In the genomic region with DNA sequence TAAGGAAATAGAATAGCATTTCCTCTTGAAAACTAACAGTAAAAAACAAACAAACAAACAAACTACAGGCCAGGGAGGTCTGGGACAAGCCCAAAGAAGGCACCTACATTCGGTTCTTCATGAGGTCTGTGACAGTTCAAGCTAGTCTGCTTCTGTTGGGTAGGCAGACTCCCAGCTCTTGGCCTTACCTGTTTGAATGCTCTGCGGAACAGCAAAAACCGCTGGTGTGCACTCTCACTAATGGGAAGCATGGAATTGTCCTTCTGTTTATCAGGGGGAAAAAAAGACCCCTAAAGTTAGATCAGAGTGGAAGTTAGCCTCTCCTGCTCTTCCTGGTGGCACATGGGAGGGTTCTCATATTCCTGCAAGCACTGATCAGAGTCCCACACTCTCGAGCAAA, we compare ENCODE assay signal across 27 mouse cellular contexts. TPM values are rescaled to one million over a fixed set of nuclear protein-coding genes. Genes with fewer than 3 reads are reported as not detected.
DNase-seq lines count a peak whose midpoint lies in the region; ATAC-seq lines count a peak whose summit lies in the region.
"Had no signal": no experiment of that assay in that cellular context is flagged by ENCODE, and none has a peak within 500 bp of the region (broad histone marks: within the 10 kb centered on the region; RNA-seq: fewer than 3 reads in every experiment).

No protein-coding gene starts in this region.

- intact Hi-C loops in heart, postnatal 25 days (cut with DNase I) = no loop called here

- no peak overlapping the region for H3K9ac ChIP-seq in midbrain, embryonic 11.5 days (ENCODE audit: low read length)

- H3K27ac ChIP-seq in midbrain, embryonic 11.5 days (ENCODE audit: low read depth, low read length) = no peak overlapping the region
- H3K27ac ChIP-seq in midbrain, embryonic 10.5 days (replicated peaks) = no peak overlapping the region

- H3K9me3 ChIP-seq in midbrain, embryonic 11.5 days (ENCODE audit: control insufficient read depth, low read length) = no peaks in the 10 kb centered on the region
- no peaks in the 10 kb centered on the region for H3K9me3 ChIP-seq in midbrain, embryonic 10.5 days (replicated peaks)
- H3K9me3 ChIP-seq: G1E had no signal

- peaks cover 4% of the 10 kb centered on the region for H3K27me3 ChIP-seq in midbrain, embryonic 11.5 days (ENCODE audit: control insufficient read depth, insufficient read depth, low read length)
- peaks cover 27% of the 10 kb centered on the region for H3K27me3 ChIP-seq in midbrain, embryonic 10.5 days (ENCODE audit: low read depth, poor library complexity, severe bottlenecking)
- H3K27me3 ChIP-seq: Patski had no signal

- no peak overlapping the region for H3K4me2 ChIP-seq in midbrain, embryonic 11.5 days

- no peak overlapping the region for H3K4me3 ChIP-seq in midbrain, embryonic 11.5 days (ENCODE audit: low read depth, low read length)
- no peak overlapping the region for H3K4me3 ChIP-seq in midbrain, embryonic 10.5 days

- ATAC-seq in midbrain, embryonic 11.5 days (ENCODE audit: low FRiP score) = no peak
- ATAC-seq: activated CD4-positive, CD25-positive, alpha-beta regulatory T cell, adult 4 months; CD4-positive, CD25-positive, alpha-beta regulatory T cell, adult 4 months; Patski had no signal

- H3K4me1 ChIP-seq in midbrain, embryonic 11.5 days (ENCODE audit: control insufficient read depth, insufficient read depth, low read length) = peaks cover 3% of the 10 kb centered on the region
- peaks cover 4% of the 10 kb centered on the region for H3K4me1 ChIP-seq in midbrain, embryonic 10.5 days

- WGBS in midbrain, embryonic 11.5 days = 83% methylated on average over 4 of the region's 4 CpGs
- 86% methylated on average over 4 of the region's 4 CpGs for WGBS in midbrain, embryonic 10.5 days

- H3K36me3 ChIP-seq in midbrain, embryonic 11.5 days (ENCODE audit: control insufficient read depth, insufficient read depth, low read length) = no peaks in the 10 kb centered on the region
- no peaks in the 10 kb centered on the region for H3K36me3 ChIP-seq in midbrain, embryonic 10.5 days
- H3K36me3 ChIP-seq: G1E had no signal

- DNase-seq in heart, adult 11 months = peak; percentile 51
- DNase-seq in heart, postnatal 25 days (ENCODE audit: low spot score) = no peak
- DNase-seq in midbrain, embryonic 11.5 days (ENCODE audit: low spot score, missing footprints) = peak; percentile 54
- DNase-seq in midbrain, embryonic 10.5 days (ENCODE audit: low spot score) = no peak
- peak; percentile 8 for DNase-seq in testis, postnatal 10 days (ENCODE audit: low spot score)
- no peak for DNase-seq in testis, postnatal 14 days (ENCODE audit: low spot score)
- DNase-seq: adrenal gland, adult 2 months; adrenal gland, adult 8-10 months; adrenal gland, postnatal 10 days; adrenal gland, postnatal 14 days; adrenal gland, postnatal 25 days; adrenal gland, postnatal 36 days; B cell, adult 2 months; cerebellum, adult 11 months; cerebellum, adult 11-12 months; cerebellum, adult 18-20 months had no signal

RNA-seq across cellular contexts. Expression of gene Il24, which starts 4.1 kb away (rescaled TPM):
- total RNA-seq in heart, postnatal 25 days (2021) = not detected
- polyA plus RNA-seq in midbrain, embryonic 11.5 days (2014; fragmentation: Nextera tagmentation; extraction: Ambion mirVana) = not detected in 2 replicates
- not detected in 2 replicates for polyA plus RNA-seq in midbrain, embryonic 10.5 days (2016; fragmentation: Nextera tagmentation; extraction: Ambion mirVana)
- total RNA-seq: adrenal gland, adult 18-20 months; adrenal gland, adult 2 months; adrenal gland, adult 8-10 months; adrenal gland, postnatal 10 days; adrenal gland, postnatal 14 days; adrenal gland, postnatal 25 days; adrenal gland, postnatal 36 days; adrenal gland, postnatal 4 days; CH12.LX; G1E; MEL had no signal
- polyA plus RNA-seq: activated CD4-positive, CD25-positive, alpha-beta regulatory T cell, adult 4 months; adrenal gland, adult 2 months; brain, embryonic 14.5 days; C2C12; CD4-positive, CD25-positive, alpha-beta regulatory T cell, adult 4 months; G1E had no signal

RNA-seq across cellular contexts. Expression of gene Fcmr, which starts 17.7 kb away (rescaled TPM):
- 1 to 10 TPM; 1.2 to 2.4 TPM for total RNA-seq in heart, postnatal 25 days (2021)
- polyA plus RNA-seq in midbrain, embryonic 11.5 days (2014; fragmentation: Nextera tagmentation; extraction: Ambion mirVana) = 0.27 TPM in 1 of 2 replicates, not detected in the other
- polyA plus RNA-seq in midbrain, embryonic 10.5 days (2016; fragmentation: Nextera tagmentation; extraction: Ambion mirVana) = not detected in 2 replicates
- total RNA-seq: adrenal gland, postnatal 36 days; ES-E14; G1E; MEL had no signal
- polyA plus RNA-seq: C2C12, G1E, Patski had no signal

RNA-seq across cellular contexts. Expression of gene Il20, which starts 28.1 kb away (rescaled TPM):
- not detected for total RNA-seq in heart, postnatal 25 days (2021)
- polyA plus RNA-seq in midbrain, embryonic 11.5 days (2014; fragmentation: Nextera tagmentation; extraction: Ambion mirVana) = not detected in 2 replicates
- polyA plus RNA-seq in midbrain, embryonic 10.5 days (2016; fragmentation: Nextera tagmentation; extraction: Ambion mirVana) = not detected in 2 replicates
- total RNA-seq: adrenal gland, adult 18-20 months; adrenal gland, adult 2 months; adrenal gland, adult 8-10 months; adrenal gland, postnatal 10 days; adrenal gland, postnatal 14 days; adrenal gland, postnatal 25 days; adrenal gland, postnatal 36 days; adrenal gland, postnatal 4 days; CH12.LX; ES-E14; G1E; MEL had no signal
- polyA plus RNA-seq: activated CD4-positive, CD25-positive, alpha-beta regulatory T cell, adult 4 months; adrenal gland, adult 2 months; brain, embryonic 14.5 days; C2C12; CD4-positive, CD25-positive, alpha-beta regulatory T cell, adult 4 months; G1E; Patski had no signal

RNA-seq across cellular contexts. Expression of gene Pigr, which starts 56.7 kb away (rescaled TPM):
- not detected for total RNA-seq in heart, postnatal 25 days (2021)
- polyA plus RNA-seq in midbrain, embryonic 11.5 days (2014; fragmentation: Nextera tagmentation; extraction: Ambion mirVana) = not detected in 2 replicates
- polyA plus RNA-seq in midbrain, embryonic 10.5 days (2016; fragmentation: Nextera tagmentation; extraction: Ambion mirVana) = not detected in 2 replicates
- total RNA-seq: adrenal gland, postnatal 25 days; MEL had no signal
- polyA plus RNA-seq: C2C12, G1E, Patski had no signal

RNA-seq across cellular contexts. Expression of gene Il19, which starts 56.8 kb away (rescaled TPM):
- total RNA-seq in heart, postnatal 25 days (2021) = not detected
- polyA plus RNA-seq in midbrain, embryonic 11.5 days (2014; fragmentation: Nextera tagmentation; extraction: Ambion mirVana) = not detected in 2 replicates
- polyA plus RNA-seq in midbrain, embryonic 10.5 days (2016; fragmentation: Nextera tagmentation; extraction: Ambion mirVana) = 0.14 TPM in 1 of 2 replicates, not detected in the other
- total RNA-seq: adrenal gland, adult 18-20 months; adrenal gland, adult 2 months; adrenal gland, adult 8-10 months; adrenal gland, postnatal 10 days; adrenal gland, postnatal 14 days; adrenal gland, postnatal 25 days; adrenal gland, postnatal 36 days; adrenal gland, postnatal 4 days; G1E; MEL had no signal
- polyA plus RNA-seq: activated CD4-positive, CD25-positive, alpha-beta regulatory T cell, adult 4 months; adrenal gland, adult 2 months; brain, embryonic 14.5 days; CD4-positive, CD25-positive, alpha-beta regulatory T cell, adult 4 months; G1E had no signal

Comparison
In these comparisons a context has a peak if more than half of its experiments do, and no peak if none do; other contexts are left out.
1. DNase-seq: peak in heart, adult 11 months (single experiment), midbrain, embryonic 11.5 days (single experiment) and testis, postnatal 10 days (single experiment); none in heart, postnatal 25 days (single experiment), midbrain, embryonic 10.5 days (single experiment) and testis, postnatal 14 days (single experiment).